Mouse (Mus musculus): ENCODE data around the gene Gm364. TPM values are rescaled to one million over a fixed set of nuclear protein-coding genes. Genes with fewer than 3 reads are reported as not detected.

Gene Gm364
- polyA plus RNA-seq (2012; rRNA removed) = not detected in 2 replicates

DNA sequence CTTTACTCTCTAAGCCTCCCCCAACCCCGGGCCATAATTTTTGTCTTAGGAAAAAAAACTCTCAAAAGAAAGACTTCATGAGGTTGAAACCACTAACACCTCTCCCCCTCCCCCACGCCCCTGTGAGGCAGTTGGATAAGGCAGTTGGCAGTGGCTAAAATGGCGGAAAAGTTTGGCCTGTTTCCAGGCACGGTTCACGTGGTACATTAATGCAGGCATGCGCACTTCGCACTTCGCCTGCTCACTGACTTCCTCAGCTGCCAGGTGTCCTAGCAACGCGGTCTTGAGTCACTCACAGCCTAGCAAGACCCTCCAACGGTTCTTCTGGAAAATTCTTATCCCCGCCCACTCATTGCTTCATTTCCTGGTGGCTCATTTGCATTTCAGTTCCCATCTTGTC is at the start of gene Gm364:
TSS of gene Gm364 (plus strand) at position 386 of the 400 bp plus-strand sequence.
- DNase-seq (ENCODE audit: low read depth) = no peak

GRCm38 (mm10) chrX:57359316-57359715 is 49.6 kb upstream of the Gm364 start:
- no peak for DNase-seq (ENCODE audit: low read depth)

GRCm38 (mm10) chrX:57364891-57365569 is 43.9 kb upstream of the Gm364 start:
- DNase-seq (ENCODE audit: low read depth) = no peak

GRCm38 (mm10) chrX:57372965-57373364 is 36.0 kb upstream of the Gm364 start:
- no peak for DNase-seq (ENCODE audit: low read depth)

- no peak for DNase-seq (ENCODE audit: low read depth)
These were observed 35.4 kb upstream of the Gm364 start for GRCm38 (mm10) chrX:57373543-57373942.

DNA sequence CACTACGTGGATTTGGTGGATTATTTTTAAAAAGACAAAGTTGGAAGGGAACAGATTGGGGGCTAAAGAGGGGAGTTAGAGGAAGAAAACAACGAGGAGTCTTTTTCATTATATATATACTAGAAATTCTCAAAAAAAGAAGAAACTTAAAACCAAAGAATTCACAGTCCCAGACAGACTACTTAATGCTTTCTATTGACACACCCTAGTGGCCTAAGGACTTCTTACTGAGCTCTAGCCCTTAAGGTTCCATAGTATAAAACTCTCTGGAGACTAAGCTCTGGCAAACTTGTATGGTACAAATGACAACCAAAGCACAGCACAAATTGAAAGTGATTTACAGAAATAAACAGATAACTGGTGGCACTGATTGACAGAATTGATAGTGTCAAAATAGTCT is 34.9 kb upstream of the Gm364 start:
- no peak for DNase-seq (ENCODE audit: low read depth)

GRCm38 (mm10) chrX:57377096-57377495 is 31.9 kb upstream of the Gm364 start:
- no peak for DNase-seq (ENCODE audit: low read depth)

DNA sequence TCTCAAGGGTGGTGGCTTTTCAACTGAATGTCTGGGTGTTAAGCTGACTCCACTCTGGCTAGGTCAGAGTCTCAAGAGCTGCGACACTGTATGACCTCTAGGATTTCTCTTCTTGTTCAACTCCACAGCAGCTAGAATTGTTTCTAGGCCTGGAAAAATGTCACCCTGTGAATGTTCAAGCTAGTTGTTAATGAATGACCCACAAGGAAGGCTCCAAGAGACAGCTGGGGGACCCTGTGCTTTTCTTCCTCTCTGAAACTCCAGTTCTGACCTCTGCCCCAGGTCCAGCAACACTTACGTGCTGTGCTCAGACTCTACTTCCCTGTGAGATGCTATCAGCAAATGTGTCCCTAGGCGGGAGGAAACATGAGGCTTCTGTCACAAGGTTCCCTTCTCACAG is 30.4 kb upstream of the Gm364 start:
- no peak for DNase-seq (ENCODE audit: low read depth)

GRCm38 (mm10) chrX:57380915-57381314 is 28.0 kb upstream of the Gm364 start:
- DNase-seq (ENCODE audit: low read depth) = no peak

GRCm38 (mm10) chrX:57392367-57393246 is 16.3 kb upstream of the Gm364 start, which contains the start of gene Rbmx:
Gene Rbmx, minus strand, starts transcription at chrX:57393036.
- DNase-seq (ENCODE audit: low read depth) = peak; percentile 45

DNA sequence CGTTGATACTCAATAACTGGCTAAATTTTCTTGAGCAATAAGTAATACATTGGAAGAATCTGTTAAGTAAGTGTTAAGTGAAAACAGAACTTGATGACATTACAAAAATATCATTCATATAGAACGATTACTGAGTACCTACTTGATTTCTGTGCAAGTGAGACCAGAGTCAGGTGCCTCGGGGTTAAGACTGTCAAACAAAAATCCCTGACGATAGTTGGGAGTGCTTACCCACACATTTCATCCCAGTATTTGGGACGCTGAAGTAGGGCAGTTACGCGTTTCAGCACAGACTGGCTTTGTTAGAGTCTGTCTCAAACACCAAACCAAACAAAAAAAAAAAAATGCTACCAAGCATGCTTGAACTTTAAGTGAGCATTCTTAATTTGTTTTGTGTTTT is 15.5 kb upstream of the Gm364 start:
- DNase-seq (ENCODE audit: low read depth) = no peak

- DNase-seq (ENCODE audit: low read depth) = no peak
These were observed 7.6 kb upstream of the Gm364 start for GRCm38 (mm10) chrX:57401388-57401787.

DNA sequence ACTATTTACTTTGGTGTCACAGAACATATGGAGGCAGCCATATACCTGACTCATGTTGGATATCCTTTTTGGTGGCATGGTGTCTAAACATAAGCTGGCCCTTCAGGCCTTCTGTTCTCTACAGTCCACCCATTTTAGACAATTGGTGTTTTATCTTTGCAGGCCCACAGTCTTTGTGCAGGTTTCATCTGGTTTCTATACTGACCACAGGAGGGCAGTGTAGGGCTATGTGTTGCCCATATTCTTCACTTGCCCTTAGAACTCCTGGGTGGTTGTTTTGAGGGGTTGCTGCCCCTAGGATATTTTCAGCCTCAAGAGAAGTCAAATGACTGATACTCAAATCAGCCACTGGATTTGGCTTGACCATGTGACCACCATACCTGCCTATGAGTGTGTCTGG is 5.3 kb upstream of the Gm364 start:
- no peak for DNase-seq (ENCODE audit: low read depth)

GRCm38 (mm10) chrX:57431610-57432009 is 22.7 kb downstream of the Gm364 start:
- DNase-seq (ENCODE audit: low read depth) = no peak

GRCm38 (mm10) chrX:57433897-57434296 is 24.9 kb downstream of the Gm364 start:
- DNase-seq (ENCODE audit: low read depth) = no peak

DNA sequence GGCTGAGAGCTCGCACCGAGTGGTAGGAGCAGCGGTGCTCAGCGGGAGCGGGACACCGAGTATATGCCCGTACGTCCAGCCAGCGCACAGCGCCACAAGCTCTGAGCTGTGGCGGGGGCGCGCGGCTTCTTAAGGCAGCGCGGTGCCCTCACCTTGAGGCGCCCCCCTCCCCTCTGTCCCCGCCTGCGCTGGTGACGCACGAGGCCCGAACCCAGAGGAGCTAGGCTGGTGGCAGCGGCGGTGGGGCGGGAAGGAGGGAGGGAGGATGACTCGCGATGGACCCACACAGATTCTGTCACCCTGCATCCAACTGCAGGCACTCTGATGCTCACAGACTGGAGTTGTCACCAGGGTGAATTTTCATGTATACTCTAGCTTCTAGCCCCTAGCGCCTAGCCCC is 94.7 kb downstream of the Gm364 start, which contains the start of gene Gpr101:
TSS of gene Gpr101 (minus strand) at position 124 of the 400 bp plus-strand sequence.
- no peak for DNase-seq (ENCODE audit: low read depth)

DNA sequence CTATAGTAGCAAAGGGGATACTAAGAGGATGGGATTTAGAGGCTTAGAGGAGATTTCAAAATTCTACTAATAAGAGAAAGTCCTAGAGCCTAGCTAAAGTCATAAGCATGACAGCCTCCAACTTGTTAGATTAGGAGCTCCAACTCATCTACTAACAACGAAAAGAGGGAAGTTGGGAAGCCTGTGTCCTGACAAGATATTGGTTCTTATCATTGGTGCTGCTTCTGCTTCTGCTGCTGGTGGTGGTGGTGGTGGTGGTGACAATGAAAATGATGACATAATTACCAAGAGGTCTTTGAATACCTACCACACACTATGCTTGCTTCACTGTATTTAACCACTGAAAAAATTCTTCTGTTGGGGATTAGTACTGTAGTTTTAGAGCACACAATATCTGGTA is 97.3 kb downstream of the Gm364 start:
- no peak for DNase-seq (ENCODE audit: low read depth)

DNA sequence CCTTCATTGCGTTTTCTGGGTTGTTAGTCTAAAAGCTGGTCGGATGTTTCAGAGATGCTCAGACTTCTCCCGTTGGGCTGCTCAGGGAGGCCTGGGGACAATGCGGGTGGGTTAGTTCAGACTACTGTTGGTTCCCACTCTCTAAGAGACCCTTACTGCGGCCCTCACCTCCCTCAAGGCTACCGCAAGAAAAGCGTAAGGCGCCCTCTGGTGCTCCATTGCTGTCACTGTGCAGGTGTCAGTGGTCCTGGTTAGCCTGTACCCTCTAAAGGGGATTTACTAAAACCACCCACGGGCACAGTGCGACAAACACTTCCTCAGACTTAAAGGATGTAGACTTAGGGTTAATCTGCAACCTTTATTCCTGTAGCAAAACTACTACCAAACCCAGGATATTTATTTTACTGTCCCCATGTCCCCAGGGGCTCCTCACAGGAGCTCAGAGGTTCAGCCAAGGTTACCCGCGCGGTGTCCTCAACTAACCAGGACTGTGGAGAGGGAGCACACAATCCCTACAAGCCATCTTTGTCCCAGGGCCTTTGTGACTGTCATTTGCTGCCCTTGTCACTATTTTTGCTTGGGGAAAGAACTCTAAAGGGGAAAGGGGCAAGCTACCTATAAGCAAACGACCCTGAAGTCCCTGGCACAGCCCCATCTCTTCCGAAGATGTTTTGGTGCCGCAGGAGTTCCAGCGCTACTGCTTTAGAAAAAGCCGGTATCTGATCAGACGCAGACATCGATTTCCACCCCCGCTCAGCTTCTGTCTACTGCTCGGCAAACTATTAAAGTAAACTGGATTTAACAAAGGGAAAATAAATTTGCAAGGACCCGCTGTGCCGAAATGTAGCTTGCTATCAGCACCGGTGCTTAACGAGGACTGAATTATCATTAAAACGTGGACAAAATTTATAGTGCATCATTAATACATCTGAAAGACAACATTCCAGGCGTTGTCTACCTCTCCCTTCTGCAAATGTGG is 112.5 kb downstream of the Gm364 start:
- DNase-seq (ENCODE audit: low read depth) = no peak

Measured in gonadal fat pad, adult 2 months (tissue).